Mouse (Mus musculus) cerebellum, postnatal 10 days (tissue): ENCODE data around the gene Coro1c.

Experiments
- DNase-seq, 2 experiments: peaks; one replicate each; pipeline ENCODE4 v3.0.0; 2021; ENCODE audit warnings: mixed read lengths in 2 of 2

Coro1c gene

DNA sequence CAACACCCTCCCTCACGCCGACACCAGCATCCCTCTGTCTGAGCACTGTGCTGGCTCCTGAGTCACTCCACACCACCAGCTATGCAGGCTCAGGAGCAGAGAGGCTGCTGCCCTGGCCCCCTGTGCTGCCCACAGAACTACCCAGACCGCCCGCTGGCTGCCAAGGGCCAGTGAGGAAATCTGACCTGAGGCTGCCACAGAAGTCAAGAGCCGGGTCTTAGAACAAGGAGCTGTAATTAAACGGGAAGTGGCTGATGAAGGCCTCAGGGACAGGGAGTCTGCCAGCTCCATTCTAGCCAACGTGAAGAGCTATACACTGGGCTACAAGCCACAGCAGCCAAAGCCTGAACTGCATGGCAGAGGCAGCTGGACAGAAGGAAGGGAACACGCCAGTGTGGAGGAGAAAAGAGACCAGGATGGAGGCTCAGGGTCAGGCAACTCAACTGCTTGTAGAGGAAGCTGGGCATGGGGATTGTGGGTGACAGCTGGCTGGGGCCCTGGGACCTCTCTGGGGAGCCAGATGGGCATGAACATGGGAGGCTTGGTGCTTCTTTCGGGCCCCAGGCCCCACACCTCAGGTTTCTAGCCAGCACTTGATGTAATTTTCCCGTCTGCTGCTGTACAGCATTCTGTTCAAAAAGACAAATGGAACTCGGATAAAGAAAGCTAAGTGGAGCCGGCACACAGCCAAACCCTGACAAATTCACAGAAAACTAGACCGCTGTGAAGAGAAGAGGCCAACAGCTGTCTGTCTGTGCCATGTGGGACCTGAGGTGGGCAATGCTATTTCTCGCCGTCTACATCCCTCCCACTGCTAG is 25.8 kb downstream of the Coro1c start:
- DNase-seq: peak; percentile 69 to 77

DNA sequence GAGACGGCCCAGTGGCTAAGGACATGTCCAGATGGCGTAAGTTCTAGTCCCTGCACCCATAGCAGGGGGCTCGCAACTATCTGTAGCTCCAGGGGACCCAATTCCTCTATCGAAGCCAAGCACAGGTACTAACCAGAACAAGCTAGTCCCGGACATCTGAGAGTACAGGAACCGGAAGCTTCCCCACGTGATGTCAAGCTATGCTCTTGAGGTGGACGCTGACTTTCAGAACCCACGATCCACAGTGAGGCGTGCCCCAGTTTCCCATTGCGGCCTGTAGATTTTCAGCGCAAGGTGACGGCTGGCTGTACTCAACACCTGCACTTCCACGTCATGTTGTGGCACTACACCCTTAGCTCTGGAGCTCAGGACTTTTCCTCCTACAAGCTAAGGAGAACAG is 27.4 kb downstream of the Coro1c start:
- DNase-seq: no peak

DNA sequence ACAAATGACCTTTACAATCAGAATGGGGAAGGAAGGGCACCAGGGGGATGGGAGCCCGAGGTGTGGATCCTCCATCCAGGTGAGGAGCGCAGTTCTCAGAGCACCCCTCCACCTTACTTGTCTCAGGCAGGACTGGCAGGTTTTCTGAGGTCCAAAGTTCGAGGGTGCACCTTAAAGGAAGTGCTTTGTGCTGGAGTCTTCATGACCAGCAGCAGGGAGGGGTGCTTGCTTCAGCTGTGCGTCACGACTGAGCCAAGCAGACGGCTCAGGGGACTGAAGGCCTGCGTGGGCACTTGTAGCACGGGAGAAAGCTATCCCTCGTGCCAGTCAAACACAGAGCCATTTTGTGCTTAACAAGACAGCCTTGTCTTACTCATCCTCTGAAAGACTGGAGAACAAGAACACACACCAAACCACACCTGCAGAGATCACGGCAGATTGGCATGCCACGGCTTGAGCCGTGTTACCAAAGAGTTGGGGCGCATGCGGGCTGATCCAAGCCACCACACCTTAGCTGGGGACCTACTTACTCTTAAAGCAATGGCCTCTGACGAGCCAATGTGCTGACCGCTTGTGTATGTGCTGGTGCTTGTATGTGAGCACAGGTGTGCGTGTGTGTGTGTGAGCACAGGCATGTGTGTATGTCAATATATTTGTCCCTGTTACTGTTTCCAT is 29.5 kb downstream of the Coro1c start:
- DNase-seq: no peak

DNA sequence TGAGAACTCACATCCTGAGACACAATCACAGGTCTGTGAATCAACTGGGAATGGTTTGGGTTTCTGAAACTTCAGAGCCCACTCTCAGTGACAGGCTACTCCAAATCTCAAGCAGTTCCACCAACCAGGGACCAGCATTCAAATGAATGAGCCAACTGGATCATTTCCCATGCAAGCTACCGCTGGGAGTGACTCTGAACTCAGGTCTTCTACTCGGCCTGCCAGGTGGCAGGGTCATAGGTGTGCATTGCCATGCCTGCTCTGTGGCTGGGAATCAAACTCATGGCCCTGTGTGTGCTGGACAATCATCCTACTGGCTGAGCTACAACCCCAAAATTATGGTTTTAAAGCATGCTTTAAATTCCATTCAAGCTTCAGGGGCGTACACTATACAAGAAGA is 31.0 kb downstream of the Coro1c start:
- peak in 1 of 2 experiments; percentile 52 for DNase-seq

DNA sequence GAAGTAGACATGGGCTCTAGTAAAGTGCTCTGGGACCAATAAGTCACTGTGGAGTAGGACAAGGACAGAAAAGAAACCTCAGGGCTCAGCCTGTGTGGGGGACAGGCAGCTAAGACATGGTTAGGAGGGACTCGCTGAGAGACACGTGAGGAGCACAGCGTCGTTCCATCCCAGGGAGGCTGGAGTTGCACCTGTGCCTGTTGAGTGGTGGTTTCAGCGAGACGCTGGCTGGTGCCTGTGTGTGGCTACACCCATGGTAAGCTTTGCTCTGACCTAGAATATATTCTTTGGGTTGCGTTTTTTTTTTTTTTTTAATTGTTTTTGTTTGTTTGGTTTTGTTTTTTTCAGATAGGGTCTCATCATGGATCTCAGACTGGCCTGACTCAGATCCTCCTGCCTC is 32.4 kb downstream of the Coro1c start:
- no peak for DNase-seq

DNA sequence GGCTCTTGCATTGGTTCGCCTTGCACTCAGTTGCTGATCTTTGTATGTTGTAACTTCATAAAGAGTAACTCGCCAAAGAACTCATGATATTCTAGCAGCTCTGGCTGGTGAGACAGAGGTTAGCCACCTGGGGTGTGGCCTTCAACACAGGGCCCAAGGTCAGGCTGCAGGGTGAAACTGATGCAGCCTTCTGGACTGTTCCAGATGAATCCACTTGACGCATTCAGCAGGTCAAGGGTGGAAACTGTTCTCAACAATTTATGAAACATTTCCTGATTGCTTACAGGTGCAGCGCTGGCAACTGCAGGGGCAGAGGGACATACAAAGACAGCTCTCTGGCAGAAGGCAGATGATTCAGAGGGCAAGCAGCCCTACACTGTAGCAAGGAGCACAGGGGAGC is 32.9 kb downstream of the Coro1c start:
- DNase-seq: no peak

DNA sequence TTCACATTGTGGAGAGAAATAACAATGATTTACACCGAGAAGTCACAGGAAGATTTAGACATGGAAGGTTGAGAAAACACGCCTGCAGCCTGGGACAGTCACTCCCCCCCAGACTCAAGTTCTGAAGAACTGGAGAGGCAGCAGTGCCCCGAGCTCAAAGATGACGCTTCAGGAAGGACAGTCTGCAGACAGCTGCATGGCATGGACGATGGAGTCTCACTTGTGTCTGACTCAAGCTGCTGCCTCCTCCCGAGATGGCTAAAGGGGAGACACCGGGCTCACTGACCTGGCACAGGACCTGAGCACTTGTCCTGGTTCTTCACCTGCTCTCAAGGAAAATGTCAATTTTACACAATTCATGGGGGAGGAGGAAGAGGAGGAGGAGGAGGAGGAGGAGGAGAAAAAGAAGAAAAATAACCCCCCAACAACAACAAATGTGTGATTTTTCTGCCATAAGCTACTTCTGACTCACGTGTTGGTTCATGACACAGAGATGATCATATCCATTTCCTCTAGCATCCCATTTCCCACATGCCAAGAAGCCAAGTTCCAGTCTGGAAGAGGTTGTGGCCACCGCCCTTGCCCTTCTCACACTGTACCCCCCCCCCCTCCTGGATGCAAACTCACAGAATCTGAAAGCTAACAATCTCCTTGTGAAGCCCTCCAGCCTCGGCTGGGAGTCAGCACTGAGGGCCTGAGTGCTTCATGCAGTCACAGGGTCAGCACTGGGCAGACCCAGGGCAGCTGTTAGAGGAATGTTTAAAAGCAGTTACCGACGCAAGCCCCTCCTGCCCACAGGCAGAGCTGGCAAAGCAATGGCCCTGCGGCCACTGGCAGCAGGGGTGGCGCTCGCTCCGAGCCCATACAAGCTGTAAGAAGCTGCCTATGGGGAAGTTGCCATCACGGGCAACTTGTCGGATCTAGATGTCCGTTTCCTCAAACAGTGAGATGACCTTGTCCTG is 34.2 kb downstream of the Coro1c start:
- no peak for DNase-seq

DNA sequence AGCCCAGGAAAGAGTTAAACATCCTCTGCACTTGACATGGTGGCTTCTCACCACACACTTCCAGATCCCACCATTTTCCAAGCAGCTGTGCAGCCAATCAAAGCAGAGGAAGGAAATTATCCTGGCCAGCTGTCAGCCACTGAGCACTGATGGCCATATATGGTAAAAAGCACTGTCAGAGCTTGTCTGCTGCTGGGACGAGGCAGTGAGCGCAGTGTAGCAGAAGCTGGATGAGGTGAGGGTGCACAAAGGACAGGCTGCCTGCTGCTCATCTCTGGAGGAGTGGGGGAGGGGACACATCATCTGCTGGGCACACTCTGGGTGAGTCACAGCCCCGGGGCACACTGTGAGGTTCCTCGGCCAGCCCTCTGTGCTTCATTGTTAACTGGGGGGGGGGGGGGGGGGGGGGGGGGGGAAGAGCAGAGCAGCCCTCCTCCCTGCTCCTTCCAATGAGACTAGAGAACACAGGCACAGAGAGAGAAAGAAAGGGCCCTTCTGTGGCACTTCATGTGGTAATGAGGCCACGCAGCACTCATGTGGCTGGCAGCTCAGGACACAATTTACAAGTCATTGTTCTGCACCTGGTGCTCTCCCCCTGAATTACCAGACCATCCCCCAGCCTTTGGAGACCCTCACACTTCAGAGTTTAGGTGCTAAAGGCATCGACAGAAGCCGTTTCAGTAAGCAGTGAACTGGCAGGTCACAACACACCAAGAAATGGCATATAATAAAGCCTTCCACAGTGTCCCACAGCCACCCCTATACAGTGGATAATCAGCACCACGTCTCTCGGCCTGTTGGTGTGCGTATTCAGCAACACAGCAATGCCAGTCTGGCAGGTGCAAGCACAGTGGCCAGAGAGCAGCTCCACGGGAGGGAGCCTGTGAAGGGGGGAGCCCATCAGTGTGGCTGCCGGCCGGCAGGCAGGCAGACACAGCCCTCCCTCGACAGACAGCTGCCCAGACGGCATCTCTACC is 35.3 kb downstream of the Coro1c start:
- DNase-seq: peak; percentile 78 to 82

DNA sequence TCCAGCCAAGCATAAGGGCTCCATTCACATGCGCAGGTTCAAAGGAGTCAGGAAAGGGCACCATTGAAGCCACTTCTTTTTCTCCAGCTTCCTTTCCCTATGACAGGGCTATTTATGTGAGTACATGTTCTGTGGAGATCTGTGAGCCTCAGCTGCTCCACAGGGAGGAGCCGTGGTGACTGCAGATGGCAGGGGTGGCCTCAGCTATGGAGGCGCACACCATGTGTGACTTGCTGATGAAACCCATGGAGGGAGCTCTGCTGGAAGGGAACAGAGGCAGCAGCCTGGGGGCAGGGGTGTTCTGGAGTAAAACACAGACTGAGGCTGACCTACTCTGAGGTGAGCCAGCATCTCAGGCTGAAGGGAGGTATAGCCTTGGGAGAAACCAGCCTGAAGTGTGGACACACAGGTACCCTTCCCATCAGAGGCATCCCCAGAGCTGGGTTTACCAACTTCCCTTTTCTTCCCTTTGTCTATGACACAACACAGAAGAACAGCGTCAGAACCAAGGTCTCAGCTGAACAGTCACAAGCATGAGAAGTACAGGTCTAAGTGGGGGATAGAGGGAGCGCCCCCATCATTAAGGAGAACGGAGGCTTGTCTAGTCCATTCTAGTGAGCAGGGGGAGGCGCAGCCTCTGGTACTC is 36.5 kb downstream of the Coro1c start:
- peak in 1 of 2 experiments; percentile 54 for DNase-seq

DNA sequence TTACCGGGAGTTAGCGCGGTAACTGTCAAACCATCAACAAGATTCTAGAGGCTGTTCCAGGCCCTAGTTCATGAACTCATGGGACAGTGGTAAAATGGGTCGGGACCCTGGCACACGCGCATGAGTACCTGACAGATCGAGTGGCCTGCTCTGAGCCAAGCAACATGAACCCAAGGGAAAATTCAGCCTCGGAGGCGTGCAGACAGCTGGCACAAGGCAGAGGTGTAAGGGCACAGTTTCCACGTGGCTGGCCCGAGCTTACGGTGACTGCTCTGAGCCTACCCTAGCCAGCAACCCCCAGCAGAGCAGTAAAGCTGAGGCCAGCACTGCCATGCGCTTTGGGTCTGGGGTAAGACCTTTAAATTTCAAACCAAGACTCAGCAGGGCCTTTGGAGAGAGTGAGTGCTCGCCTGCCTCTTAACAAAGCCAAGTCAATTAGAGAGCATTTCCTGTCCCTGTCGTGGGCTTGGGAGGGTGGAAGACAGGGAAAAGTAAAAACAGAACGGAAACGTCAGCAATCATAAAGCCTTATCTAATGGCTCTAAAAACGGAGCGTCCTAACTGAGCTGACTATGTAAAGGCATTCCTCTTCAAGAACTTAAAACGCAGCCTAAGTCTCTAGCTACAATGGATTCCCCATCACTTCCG is 38.0 kb downstream of the Coro1c start:
- peak; percentile 51 to 63 for DNase-seq

DNA sequence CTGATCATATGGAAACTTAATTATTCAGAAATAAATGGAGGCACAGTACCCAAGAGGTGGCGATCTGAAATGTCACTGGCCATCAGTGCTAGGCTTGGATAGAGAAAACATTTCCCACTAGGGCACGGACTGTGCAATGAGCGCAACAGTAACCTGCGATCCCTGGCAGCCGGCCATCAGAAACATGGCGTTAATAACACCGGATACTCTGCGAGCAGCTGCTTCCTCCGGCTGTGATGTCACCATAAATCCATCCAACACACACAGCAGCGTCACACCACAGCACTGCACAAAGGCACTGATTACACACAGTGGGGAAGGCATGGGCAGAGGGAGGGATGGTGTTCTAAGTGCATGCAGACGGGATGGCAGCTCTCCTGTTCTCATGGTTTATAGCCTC is 39.4 kb downstream of the Coro1c start:
- DNase-seq: peak; percentile 80 to 83

DNA sequence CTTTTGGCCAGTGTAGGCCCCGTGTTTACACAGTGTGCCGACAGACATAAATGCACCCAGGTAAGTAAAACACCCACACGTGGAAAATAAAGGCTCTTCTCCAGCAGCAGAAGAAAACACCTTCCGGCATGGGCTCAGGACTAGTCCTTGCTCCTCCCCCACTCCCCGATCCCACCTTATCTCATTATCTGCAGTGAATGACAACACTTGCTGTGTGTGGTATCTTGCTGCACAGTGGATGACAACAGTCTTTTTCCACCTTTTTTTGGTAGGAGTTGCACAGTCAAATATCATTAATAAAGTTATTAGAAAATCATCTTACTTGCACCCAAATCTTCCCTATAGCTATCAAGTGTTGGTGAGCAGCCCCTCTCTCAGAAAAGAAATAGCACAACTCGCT is 43.6 kb downstream of the Coro1c start:
- no peak for DNase-seq

DNA sequence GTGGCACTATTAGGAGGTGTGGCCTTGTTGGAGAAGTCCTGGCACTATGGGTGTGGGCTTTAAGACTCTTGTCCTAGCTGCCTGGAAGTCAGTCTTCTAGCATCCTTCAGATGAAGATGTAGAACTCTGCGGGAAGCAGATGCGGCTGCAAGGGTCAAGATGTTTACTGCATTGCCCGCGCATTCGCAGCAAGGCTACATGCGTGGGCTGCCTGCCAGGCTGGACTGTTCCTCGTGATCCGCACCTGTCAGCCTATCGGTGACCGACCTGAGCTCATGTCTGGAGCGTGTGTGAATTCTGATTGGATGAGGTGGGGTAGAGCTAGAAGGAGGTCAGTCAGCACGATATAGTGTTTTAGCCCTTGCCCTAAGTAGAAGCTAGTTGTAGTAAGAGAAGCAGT is 44.6 kb downstream of the Coro1c start:
- peak in 1 of 2 experiments; percentile 41 for DNase-seq

DNA sequence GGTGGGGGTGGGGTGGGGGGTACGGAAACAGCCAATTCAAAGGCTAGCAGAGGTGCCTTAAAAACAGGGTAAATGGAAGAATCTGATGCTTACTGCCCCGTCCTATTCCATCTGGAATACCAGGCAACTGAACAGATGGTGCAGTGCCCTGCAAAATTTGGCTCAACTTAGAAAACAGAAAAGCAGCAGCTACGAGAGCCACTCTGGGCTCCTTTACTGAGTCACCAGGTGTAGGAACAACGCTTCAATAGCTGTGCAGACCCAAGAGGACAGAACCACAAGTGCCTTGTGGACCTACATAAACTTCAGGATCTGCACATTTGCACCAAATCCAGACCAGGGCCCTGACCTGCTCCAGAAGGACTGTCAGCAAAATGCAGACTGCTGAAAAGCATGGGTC is 46.1 kb downstream of the Coro1c start:
- DNase-seq: peak; percentile 55 to 59

DNA sequence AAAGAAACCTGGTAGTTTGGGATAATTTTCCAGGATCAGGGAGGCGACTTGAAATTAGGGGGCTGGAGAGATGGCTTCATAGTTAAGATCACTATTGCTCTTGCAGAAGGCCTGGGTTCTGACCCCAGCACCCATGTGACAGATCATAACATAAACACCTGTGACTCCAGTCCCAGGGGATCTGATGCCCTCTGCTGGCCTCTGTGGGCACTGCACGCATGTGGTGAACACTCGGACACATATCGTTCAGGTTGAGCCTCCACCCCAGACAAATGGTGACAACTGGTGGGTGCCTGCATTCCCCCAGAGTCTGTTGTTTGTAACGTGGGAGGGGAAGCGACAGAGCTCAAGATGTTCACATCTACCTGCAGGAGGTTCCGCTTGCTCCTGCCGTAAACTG is 47.3 kb downstream of the Coro1c start:
- DNase-seq: peak; percentile 56 to 75

DNA sequence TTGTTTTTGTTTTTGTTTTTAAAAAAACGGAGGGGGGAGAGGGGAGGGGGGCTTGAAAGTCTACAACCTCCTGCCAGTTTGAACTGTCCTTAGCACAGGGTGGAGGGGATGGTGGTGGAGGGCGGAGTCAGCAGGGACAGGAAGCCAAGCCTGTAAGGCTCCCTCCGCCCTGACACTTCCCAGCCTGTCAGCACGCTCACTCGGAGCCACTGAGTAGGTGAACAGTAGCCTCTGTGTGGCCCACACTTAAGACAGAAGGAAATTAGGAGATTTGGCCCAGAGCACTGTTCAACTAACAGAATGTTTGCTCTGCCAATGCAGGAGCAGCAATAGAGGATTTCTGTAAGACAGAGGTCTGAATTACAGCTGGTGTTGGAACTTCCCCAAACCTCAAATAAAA is 49.6 kb downstream of the Coro1c start:
- DNase-seq: no peak

DNA sequence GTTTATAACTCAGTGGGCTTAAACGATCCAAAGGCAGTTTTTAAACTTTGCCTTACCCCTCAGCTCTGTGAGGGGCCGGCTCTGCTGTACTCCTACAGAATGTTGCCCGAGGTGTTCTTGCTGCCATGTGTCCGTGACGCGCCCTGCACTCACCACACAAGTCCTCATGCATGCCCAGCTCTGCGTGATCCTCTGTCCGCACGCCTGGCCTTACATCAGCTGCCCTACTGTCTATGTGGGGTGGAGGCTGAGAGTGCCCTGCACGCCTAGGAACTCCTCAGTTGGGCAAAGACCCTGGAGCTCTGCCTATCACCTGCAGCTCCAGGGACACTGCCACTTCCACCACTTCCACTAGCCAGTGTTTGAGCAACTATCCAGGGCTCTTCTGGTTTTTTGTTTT is 50.0 kb downstream of the Coro1c start:
- DNase-seq: no peak

DNA sequence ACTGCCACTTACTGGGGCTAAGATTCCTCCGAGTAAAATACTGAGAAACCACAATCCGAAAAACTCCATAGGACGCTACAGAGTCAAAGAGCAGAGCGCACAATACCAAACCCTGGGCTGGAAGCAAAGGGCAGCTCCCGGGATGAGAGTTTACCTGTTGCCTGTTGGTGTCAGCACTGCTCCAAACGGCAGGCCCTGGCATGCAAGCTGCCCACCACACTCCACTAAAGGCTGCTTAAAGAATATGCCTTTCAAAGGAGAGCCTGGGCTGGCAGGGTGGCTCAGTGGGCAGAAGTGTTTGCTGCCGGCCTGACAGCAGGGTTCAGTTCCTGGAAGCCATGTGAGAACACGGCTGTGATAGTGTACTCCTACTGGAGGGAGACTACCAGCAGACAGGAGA is 50.9 kb downstream of the Coro1c start:
- DNase-seq: peak; percentile 42 to 57

DNA sequence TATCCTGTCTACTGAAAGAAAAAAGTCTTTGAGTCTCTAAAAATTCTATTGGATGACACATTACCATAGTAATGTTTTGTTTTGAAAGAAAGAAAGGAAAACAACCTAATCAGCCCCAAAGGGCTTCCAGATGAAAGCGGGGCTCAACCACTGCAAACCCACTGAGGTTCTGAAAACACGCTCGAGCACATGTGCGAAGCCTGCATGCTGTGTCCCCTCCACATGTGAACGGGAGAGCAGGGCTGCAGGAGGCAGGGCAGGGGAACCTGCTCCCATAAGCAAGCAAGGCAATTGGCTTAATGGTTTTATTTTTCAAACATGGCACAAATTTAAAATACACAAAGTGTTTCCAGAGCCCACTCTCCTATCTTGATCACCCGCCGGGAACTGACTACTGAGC is 51.9 kb downstream of the Coro1c start:
- DNase-seq: no peak

DNA sequence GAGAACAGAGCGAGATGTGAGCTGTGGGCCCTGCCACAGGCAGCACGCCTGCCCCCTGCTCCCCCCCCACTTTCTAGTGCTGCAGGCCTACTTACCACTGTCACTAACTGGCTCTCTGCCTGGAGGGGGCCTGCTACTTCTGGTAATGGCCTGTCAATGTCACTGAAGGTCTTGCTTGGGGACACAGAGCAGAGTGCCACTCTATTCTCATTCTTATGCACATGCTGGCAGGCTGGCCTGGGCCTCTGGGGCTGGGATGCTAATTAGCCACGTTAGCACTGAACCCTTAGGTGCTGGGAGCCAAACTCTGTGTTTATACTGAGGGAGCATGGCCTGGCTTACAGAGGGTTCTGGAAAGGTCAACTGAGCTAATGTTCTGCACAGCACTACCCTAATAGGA is 52.9 kb downstream of the Coro1c start:
- peak; percentile 50 to 62 for DNase-seq

DNA sequence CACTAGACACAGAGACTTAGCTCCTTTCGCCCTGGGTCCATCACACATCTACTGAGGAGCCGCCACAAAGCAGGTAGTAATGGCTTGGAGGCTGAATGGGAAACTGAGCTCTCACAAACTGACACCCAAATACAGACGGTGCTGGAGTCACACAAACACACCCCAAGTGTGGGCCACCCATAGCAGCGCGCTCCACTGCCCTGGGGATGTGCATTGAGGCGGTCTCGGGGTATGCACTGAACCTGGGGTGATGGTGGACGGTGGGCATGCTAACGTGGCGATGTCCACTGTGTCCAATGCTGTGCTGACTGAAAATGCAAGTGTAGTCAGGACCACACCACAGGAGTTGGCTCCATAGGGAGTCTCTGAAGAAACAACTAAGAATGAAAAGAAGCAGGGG is 53.4 kb downstream of the Coro1c start:
- DNase-seq: no peak
